ENCODE assay signal across 8 mouse cellular contexts in the genomic region with DNA sequence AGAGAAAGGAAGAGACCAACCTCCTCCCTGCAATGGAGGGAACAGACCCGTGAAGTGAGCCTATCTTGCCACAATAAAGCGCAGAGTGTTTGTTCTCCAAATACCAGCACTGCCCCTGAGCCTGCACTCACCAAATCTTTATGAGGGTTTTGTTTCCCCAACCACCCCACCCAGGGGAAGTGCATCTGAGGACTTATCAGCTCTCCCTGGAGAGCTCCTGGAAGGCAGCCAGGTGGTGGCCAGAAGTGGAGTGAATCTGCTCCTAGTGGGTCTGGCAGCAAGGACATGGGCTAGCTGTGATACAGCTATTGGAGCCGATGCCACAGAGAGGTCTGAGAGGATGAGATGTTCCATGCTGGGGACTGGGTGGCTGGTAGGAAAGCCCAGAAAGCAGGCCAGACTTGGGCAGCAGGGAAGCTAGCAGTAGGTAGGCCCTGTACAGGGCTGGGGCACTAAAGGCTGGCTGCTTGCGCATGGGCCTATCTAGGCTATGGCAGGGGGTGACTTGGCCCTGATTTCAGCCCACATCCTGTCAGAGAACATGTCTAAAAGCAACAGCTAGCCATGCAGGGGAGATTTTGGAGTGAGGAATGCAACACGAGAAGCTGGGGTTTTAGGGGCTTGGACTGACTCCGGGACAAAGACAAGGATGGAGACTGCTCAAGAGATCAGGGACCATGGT.
DNase-seq lines count a peak whose midpoint lies in the region; ATAC-seq and TF ChIP-seq lines count a peak whose summit lies in the region.

No protein-coding gene starts in this region.

- H3K4me2 ChIP-seq in lung, postnatal 0 days (replicated peaks; ENCODE audit: low read depth, low read length): peak overlapping the region; percentile 53
- no peak overlapping the region for H3K4me2 ChIP-seq in forebrain, embryonic 12.5 days
- H3K4me2 ChIP-seq in forebrain, embryonic 16.5 days (ENCODE audit: low read length): no peak overlapping the region

- DNase-seq in ovary, adult 18-20 months (ENCODE audit: low spot score): peak; percentile 88
- DNase-seq in ovary, postnatal 14 days (ENCODE audit: low spot score): no peak
- peak; percentile 69 for DNase-seq in gastrocnemius, postnatal 25 days
- peak; percentile 90 for DNase-seq in kidney, adult 2 months
- peak; percentile 83 for DNase-seq in lung, postnatal 0 days (ENCODE audit: low spot score)
- no peak for DNase-seq in retina, embryonic 14.5 days (ENCODE audit: low spot score)

- H3K9me3 ChIP-seq in lung, postnatal 0 days (ENCODE audit: low read length): no peaks in the 10 kb centered on the region
- H3K9me3 ChIP-seq in forebrain, embryonic 12.5 days: no peaks in the 10 kb centered on the region
- H3K9me3 ChIP-seq in forebrain, embryonic 16.5 days (ENCODE audit: control insufficient read depth, low read length): no peaks in the 10 kb centered on the region

- no peaks in the 10 kb centered on the region for H3K36me3 ChIP-seq in kidney, adult 2 months (ENCODE audit: control insufficient read depth, insufficient read depth, low read length)
- no peaks in the 10 kb centered on the region for H3K36me3 ChIP-seq in lung, postnatal 0 days (ENCODE audit: insufficient read depth, low read length)
- no peaks in the 10 kb centered on the region for H3K36me3 ChIP-seq in forebrain, embryonic 12.5 days (replicated peaks)
- no peaks in the 10 kb centered on the region for H3K36me3 ChIP-seq in forebrain, embryonic 16.5 days (ENCODE audit: control insufficient read depth, insufficient read depth)

- no peak overlapping the region for H3K9ac ChIP-seq in lung, postnatal 0 days (replicated peaks; ENCODE audit: low read depth)
- H3K9ac ChIP-seq in forebrain, embryonic 12.5 days: no peak overlapping the region
- H3K9ac ChIP-seq in forebrain, embryonic 16.5 days (replicated peaks; ENCODE audit: low read depth, low read length): no peak overlapping the region

- no peaks in the 10 kb centered on the region for H3K27me3 ChIP-seq in kidney, adult 2 months (replicated peaks; ENCODE audit: control insufficient read depth, insufficient read depth, low read length)
- no peaks in the 10 kb centered on the region for H3K27me3 ChIP-seq in lung, postnatal 0 days (replicated peaks; ENCODE audit: insufficient read depth, low read length)
- H3K27me3 ChIP-seq in forebrain, embryonic 12.5 days: no peaks in the 10 kb centered on the region
- H3K27me3 ChIP-seq in forebrain, embryonic 16.5 days (replicated peaks; ENCODE audit: control insufficient read depth, insufficient read depth, low read length): no peaks in the 10 kb centered on the region

- peak; percentile 64 for TF ChIP-seq EP300 in lung, postnatal 0 days (IDR thresholded peaks at IDR 0.05)

- H3K27ac ChIP-seq in kidney, adult 2 months (ENCODE audit: insufficient read depth, low read depth, low read length): peak overlapping the region; percentile 83
- peak overlapping the region; percentile 43 for H3K27ac ChIP-seq in lung, postnatal 0 days (ENCODE audit: low read length)
- H3K27ac ChIP-seq in forebrain, embryonic 12.5 days: no peak overlapping the region
- no peak overlapping the region for H3K27ac ChIP-seq in forebrain, embryonic 16.5 days (ENCODE audit: low read length)

- TF ChIP-seq POLR2A in kidney, adult 2 months (IDR thresholded peaks at IDR 0.05; ENCODE audit: low read depth, low read length): no peak

- no peaks in the 10 kb centered on the region for H3K4me1 ChIP-seq in kidney, adult 2 months (ENCODE audit: control insufficient read depth, insufficient read depth, low read length)
- H3K4me1 ChIP-seq in lung, postnatal 0 days (ENCODE audit: insufficient read depth, low read depth, low read length): peaks cover 35% of the 10 kb centered on the region; the same call in 1 of the 2 replicates
- H3K4me1 ChIP-seq in forebrain, embryonic 12.5 days: peaks cover 8% of the 10 kb centered on the region; the same call in 1 of the 2 replicates
- no peaks in the 10 kb centered on the region for H3K4me1 ChIP-seq in forebrain, embryonic 16.5 days (replicated peaks; ENCODE audit: control insufficient read depth, insufficient read depth, low read length)

- H3K4me3 ChIP-seq in kidney, adult 2 months (ENCODE audit: insufficient read depth, low read depth, low read length): peak overlapping the region; percentile 14; the same call in 1 of the 2 replicates
- H3K4me3 ChIP-seq in lung, postnatal 0 days (ENCODE audit: low read depth, low read length): no peak overlapping the region
- no peak overlapping the region for H3K4me3 ChIP-seq in forebrain, embryonic 12.5 days (replicated peaks)
- H3K4me3 ChIP-seq in forebrain, embryonic 16.5 days (replicated peaks; ENCODE audit: low read length): no peak overlapping the region

- no peak for TF ChIP-seq CTCF in kidney, adult 2 months (conservative IDR thresholded peaks at IDR 0.05; ENCODE audit: insufficient read depth, insufficient read length, low read depth, low read length)
- TF ChIP-seq CTCF in lung, postnatal 0 days (IDR thresholded peaks at IDR 0.05): no peak

- WGBS in kidney, adult 2 months: 58% methylated on average over 6 of the region's 6 CpGs
- WGBS in lung, postnatal 0 days: 27% methylated on average over 6 of the region's 6 CpGs
- 79% methylated on average over 6 of the region's 6 CpGs for WGBS in forebrain, embryonic 12.5 days
- 64% methylated on average over 6 of the region's 6 CpGs for WGBS in forebrain, embryonic 16.5 days

- ATAC-seq in lung, postnatal 0 days: peak; percentile 41
- no peak for ATAC-seq in forebrain, embryonic 12.5 days (ENCODE audit: low FRiP score)
- ATAC-seq in forebrain, embryonic 16.5 days: no peak

Comparison
In these comparisons a context has a peak if more than half of its experiments do, and no peak if none do; other contexts are left out.
1. DNase-seq: peak in ovary, adult 18-20 months (single experiment), gastrocnemius, postnatal 25 days (single experiment), kidney, adult 2 months (single experiment) and lung, postnatal 0 days (single experiment); none in ovary, postnatal 14 days (single experiment) and retina, embryonic 14.5 days (single experiment).
2. H3K27ac ChIP-seq: peak in kidney, adult 2 months (single experiment) and lung, postnatal 0 days (single experiment); none in forebrain, embryonic 12.5 days (single experiment) and forebrain, embryonic 16.5 days (single experiment).